Mouse (Mus musculus) limb, embryonic 11.5 days (tissue): ENCODE measurements around the gene Jmjd8. TPM values are rescaled to one million over a fixed set of nuclear protein-coding genes. Genes with fewer than 3 reads are reported as not detected.

Experiments
- ATAC-seq: fragments of 200-750 bp; cut with Nextera tagmentation; 2 replicates; pipeline ENCODE4 v1.8.0; 2017; ENCODE audit warnings: low read depth; ENCODE audit not compliant: insufficient number of reproducible peaks, low FRiP score, low TSS enrichment
- DNase-seq: peaks from one replicate; pipeline ENCODE4 v3.0.0-alpha.2; 2015; ENCODE audit warnings: low spot score
- H3K27ac ChIP-seq: fragments of 300-500 bp; sonication (generic); replicated peaks from 2 replicates; pipeline ENCODE4 v1.5.1; 2014; ENCODE audit warnings: low read depth, mild to moderate bottlenecking, low read length
- H3K27me3 ChIP-seq: fragments of 300-500 bp; sonication (generic); 2 replicates; pipeline ENCODE4 v1.6.1; 2014; ENCODE audit warnings: mild to moderate bottlenecking, low read length, mixed read lengths; ENCODE audit not compliant: control insufficient read depth, insufficient read depth
- H3K36me3 ChIP-seq: fragments of 300-500 bp; sonication (generic); 2 replicates; pipeline ENCODE4 v1.6.1; 2014; ENCODE audit warnings: mild to moderate bottlenecking, low read length, moderate library complexity, mixed read lengths; ENCODE audit not compliant: control insufficient read depth, insufficient read depth
- H3K4me1 ChIP-seq: fragments of 300-500 bp; sonication (generic); 2 replicates; pipeline ENCODE4 v1.6.1; 2014; ENCODE audit warnings: low read length, mixed read lengths; ENCODE audit not compliant: control insufficient read depth, insufficient read depth
- H3K4me2 ChIP-seq: fragments of 300-500 bp; sonication (generic); 2 replicates; pipeline ENCODE4 v1.6.1; 2014; ENCODE audit warnings: low read depth, mild to moderate bottlenecking, moderate library complexity; ENCODE audit not compliant: severe bottlenecking
- H3K4me3 ChIP-seq: fragments of 300-500 bp; sonication (generic); 2 replicates; pipeline ENCODE4 v1.5.1; 2014; ENCODE audit warnings: low read depth, low read length
- H3K9ac ChIP-seq: fragments of 300-500 bp; sonication (generic); 2 replicates; pipeline ENCODE4 v1.6.1; 2014; ENCODE audit warnings: mild to moderate bottlenecking, low read length
- H3K9me3 ChIP-seq: fragments of 300-500 bp; sonication (generic); 2 replicates; pipeline ENCODE4 v1.6.1; 2016; ENCODE audit warnings: low read length; ENCODE audit not compliant: control insufficient read depth
- WGBS: fragments of 180-500 bp; shearing (Covaris S2); extraction: QIAGEN DNeasy Blood & Tissue Kit; methylation state at CpG from one replicate; pipeline ENCODE4 v1.1.7; 2014; 5-methylcytosine and 5-hydroxymethylcytosine counted together
- polyA plus RNA-seq: library from polyadenylated mRNA; unstranded; fragments of >200 nt; fragmentation: Nextera tagmentation; extraction: Ambion mirVana; gene quantifications from 2 replicates; pipeline ENCODE4 v1.2.1, GENCODE M21; 2014

The Jmjd8 gene
- polyA plus RNA-seq = 45.5 and 55.0 TPM in 2 replicates

DNA sequence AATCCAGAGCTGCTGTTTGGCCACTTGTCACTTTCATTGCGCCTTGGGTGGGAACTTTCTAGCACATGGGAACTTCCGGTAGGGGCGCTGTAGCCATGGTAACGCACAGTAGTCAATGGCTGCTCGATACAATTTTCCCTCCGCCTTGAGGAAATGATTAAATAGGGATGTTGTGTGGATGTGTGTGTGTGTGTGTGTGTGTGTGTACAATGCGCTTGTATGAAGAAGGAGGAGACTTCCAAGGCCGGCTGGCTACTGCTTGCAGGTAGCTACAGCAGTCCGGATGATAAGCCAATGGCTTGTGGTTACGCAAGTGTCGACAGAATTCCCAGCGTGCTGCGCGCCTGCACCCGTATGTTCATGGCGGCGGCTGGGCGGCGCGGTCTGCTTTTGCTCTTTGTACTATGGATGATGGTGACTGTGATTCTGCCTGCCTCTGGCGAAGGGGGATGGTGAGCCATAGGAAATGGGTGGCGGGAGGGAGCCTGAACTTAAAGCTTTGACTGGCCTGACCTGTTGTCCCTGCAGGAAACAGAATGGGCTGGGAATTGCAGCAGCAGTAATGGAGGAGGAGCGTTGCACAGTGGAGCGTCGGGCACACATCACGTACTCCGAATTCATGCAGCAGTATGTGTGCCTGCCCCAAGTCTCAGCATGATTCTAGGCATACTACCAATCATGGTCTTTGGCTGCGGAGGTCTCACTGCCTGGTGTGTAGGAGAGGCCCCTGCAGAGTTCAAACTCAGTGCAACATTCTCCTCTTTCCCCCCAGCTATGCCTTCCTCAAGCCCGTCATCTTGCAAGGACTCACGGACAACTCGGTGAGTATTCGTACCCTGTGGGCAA, at the start of gene Jmjd8:
TSS of gene Jmjd8 (plus strand) at position 156 of the 846 bp plus-strand sequence.
- Histone ChIP-seq H3K4me1 (peaks cover 36% of the 10 kb centered on the region), H3K27me3 (no peaks in the 10 kb centered on the region), H3K9ac (peak within 1 kb of the TSS; percentile 71), H3K4me2 (peak within 1 kb of the TSS; percentile 85), H3K36me3 (peaks cover 17% of the 10 kb centered on the region), H3K9me3 (no peaks in the 10 kb centered on the region), H3K27ac (peak within 1 kb of the TSS; percentile 63), H3K4me3 (peak within 1 kb of the TSS; percentile 48)
- WGBS = 1% methylated on average over 32 of the region's 32 CpGs
- DNase-seq (peak; percentile 86), ATAC-seq (peak; percentile 27; the same call in 1 of the 2 replicates)

DNA sequence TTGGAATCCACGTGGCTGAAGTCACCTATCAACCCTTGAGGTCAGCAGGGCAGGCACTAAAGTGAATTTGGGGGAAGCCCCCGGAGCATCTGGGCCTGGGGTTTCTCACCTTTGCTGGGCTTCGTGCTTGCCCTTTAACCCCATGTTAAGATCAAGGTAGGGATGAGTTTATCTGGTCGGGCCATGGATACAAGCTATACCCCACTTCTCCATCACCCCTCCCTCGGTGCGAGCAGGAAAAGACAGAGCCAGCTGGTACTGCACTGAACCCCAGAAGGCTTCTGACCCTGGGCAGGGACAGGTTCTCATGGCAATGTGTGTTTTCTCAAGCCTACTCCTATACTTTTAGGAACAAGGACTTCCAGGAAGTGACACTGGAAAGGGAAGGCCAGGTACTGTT, 47.3 kb upstream of the Jmjd8 start:
- no peak overlapping the region for H3K4me3 ChIP-seq
- no peaks in the 10 kb centered on the region for H3K9me3 ChIP-seq
- H3K27me3 ChIP-seq = no peaks in the 10 kb centered on the region
- peaks cover 20% of the 10 kb centered on the region for H3K36me3 ChIP-seq
- DNase-seq (no peak), ATAC-seq (no peak)
- WGBS = 73% methylated on average over 6 of the region's 6 CpGs
- H3K27ac ChIP-seq = no peak overlapping the region
- H3K9ac ChIP-seq = no peak overlapping the region
- H3K4me1 ChIP-seq = peaks cover 22% of the 10 kb centered on the region
- no peak overlapping the region for H3K4me2 ChIP-seq

DNA sequence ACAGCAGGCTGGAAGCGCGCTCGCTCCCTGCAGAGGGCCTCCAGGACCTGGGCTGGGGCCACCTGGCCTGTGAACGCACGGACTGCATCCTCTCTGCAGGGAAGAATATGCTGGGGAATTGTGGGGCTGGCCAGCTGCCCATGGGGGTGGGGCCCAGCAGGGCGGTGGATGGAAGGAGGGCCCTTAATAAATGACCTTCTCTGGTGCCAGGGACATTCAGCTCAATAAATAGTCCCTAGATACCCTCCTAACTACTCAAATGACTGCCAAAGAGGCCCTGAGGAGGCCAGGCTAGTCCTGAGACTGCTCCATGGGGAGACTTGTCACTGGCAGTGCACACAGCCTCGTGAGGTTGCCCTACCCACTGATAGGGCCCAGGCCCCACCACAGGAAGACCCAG, 45.6 kb upstream of the Jmjd8 start:
- Histone ChIP-seq H3K9me3 (no peaks in the 10 kb centered on the region), H3K27ac (no peak overlapping the region), H3K4me2 (no peak overlapping the region), H3K27me3 (no peaks in the 10 kb centered on the region), H3K36me3 (peaks cover 26% of the 10 kb centered on the region), H3K9ac (peak overlapping the region; percentile 17; the same call in 1 of the 2 replicates), H3K4me1 (peaks cover 22% of the 10 kb centered on the region), H3K4me3 (no peak overlapping the region)
- 86% methylated on average over 7 of the region's 7 CpGs for WGBS
- DNase-seq = no peak
- no peak for ATAC-seq

DNA sequence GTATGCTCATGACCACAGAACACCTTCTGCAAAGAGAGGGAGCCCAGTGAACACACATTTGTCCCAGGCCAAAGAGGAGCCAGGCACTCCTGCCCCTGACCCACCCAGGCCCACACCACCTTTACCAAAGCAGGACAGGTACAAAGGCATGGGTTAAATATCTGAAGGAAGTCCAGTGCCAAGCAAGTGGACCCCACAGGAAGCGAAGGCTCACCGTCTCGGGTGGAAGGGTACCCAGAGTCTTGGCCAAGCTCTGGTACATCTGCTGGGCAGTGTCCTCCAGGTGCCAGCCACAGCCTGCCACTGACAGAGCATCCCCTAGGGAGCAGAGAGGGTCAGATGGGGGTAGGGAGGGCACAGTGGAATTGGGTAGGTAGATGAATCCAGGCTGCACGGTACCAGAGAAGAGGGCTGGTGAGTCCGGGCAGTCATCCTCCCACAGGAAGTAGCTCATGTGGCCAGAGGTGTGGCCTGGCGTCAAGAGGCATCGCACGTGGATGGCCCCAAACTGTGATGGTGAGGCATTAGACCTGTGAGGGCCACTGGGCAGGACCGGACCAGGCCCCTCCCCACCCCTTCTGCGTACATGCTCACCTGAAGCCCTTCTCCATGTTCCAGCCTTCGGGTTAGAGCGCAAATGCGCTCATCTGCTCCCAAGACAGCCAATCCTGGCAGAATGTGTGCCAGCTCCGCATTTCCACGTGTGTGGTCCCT, 44.6 kb upstream of the Jmjd8 start:
- ATAC-seq (no peak; the same call in 1 of the 2 replicates), DNase-seq (no peak)
- peaks cover 22% of the 10 kb centered on the region for H3K4me1 ChIP-seq
- H3K36me3 ChIP-seq = peaks cover 29% of the 10 kb centered on the region
- no peaks in the 10 kb centered on the region for H3K27me3 ChIP-seq
- no peaks in the 10 kb centered on the region for H3K9me3 ChIP-seq
- H3K4me3 ChIP-seq = peak overlapping the region; percentile 76
- peak overlapping the region; percentile 64 for H3K9ac ChIP-seq
- H3K27ac ChIP-seq = peak overlapping the region; percentile 30; the same call in 1 of the 2 replicates
- H3K4me2 ChIP-seq = peak overlapping the region; percentile 85
- 82% methylated on average over 15 of the region's 15 CpGs for WGBS

DNA sequence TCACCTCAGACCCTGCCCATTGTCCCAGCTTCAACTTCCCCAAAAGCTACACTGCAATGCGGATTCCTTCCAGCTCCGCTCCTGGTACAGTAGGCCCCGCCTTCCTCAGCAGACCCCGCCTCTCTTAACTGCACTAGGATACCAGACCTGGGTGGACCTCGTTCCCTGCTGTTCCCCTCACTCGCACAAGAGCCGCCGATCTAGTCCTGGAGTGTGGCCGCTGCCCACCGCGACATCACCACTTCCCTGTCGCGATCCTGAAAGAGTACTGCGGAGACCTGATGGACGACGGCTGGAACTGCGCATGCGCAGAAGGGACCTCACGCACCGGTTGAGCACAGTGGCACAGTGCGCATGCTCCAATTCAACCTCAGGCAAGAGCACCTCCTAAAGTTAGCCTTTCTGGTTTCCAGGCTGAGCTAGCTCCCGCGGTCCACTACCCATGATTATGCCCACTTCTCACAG, 43.4 kb upstream of the Jmjd8 start, which contains the start of gene Haghl:
TSS of gene Haghl (minus strand) at position 393 of the 465 bp plus-strand sequence.
- H3K36me3 ChIP-seq = peaks cover 32% of the 10 kb centered on the region
- H3K9me3 ChIP-seq = no peaks in the 10 kb centered on the region
- DNase-seq (peak; percentile 99), ATAC-seq (peak; percentile 76)
- H3K4me2 ChIP-seq = peak within 1 kb of the TSS; percentile 85
- peak within 1 kb of the TSS; percentile 64 for H3K9ac ChIP-seq
- no peaks in the 10 kb centered on the region for H3K27me3 ChIP-seq
- H3K4me3 ChIP-seq = peak within 1 kb of the TSS; percentile 76
- WGBS = under 1% methylated on average over 23 of the region's 23 CpGs
- peaks cover 22% of the 10 kb centered on the region for H3K4me1 ChIP-seq
- peak within 1 kb of the TSS; percentile 87 for H3K27ac ChIP-seq

DNA sequence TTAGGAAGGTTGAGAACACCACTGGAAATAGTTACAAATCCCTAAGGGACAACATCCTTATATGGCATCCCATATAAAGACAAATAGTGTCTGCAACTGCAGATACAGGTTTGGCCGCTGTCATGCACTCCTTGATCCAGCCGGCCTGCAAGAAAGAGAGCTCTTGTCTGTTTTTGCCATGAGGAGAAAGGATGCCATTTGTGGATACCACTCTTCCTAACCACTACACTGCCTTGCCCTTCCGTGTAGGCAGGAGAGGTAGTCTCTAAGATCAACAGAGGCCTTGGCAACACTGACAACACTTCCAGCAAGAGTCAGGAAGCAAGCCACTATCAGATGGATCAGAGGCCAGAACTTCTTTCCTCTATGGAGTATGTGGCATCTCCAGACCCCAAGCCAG, 42.4 kb upstream of the Jmjd8 start, which contains the start of gene Ccdc78:
TSS of gene Ccdc78 (plus strand) at position 301 of the 400 bp plus-strand sequence.
- ATAC-seq = no peak
- Histone ChIP-seq H3K36me3 (peaks cover 29% of the 10 kb centered on the region), H3K4me3 (peak within 1 kb of the TSS; percentile 76), H3K27ac (peak within 1 kb of the TSS; percentile 87), H3K27me3 (no peaks in the 10 kb centered on the region), H3K4me1 (peaks cover 24% of the 10 kb centered on the region), H3K4me2 (peak within 1 kb of the TSS; percentile 85), H3K9ac (peak within 1 kb of the TSS; percentile 64), H3K9me3 (no peaks in the 10 kb centered on the region)
- no peak for DNase-seq
- WGBS = 86% methylated on average over 3 of the region's 3 CpGs

DNA sequence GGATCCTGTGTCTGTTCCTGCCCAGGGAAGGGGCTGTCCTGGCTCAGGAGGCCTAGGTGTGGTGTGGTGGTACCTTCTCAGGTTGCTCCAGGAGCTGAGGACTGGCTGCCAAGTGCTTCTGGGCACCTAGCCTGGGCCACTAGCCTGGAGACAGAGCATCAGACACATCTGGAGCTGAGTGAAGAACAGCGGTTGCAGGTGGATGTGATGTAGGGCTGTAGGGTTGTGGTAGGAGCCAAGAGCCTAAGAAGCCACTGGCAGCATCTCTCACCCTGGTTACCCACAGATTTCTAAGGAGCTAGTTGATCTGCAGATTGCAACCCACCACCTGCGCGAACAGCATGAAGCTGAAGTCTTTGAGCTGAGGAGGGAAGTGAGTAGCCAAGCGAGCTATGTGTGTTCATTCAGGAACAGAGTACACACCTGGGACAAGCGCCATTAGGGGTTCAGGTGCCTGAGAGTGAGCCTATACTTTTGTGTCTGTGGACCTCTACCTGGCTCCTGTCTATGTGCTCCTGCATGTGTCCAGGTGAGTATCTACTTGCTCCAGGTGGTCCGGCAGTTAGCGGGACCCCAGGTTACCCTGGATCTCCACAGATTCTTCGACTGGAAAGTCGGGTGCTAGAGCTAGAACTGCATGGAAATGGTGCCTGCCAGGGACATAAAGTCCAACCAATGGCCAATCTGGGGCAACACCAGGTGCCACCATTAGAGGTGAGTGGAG, 41.7 kb upstream of the Jmjd8 start:
- Histone ChIP-seq H3K4me1 (peaks cover 27% of the 10 kb centered on the region), H3K9ac (no peak overlapping the region), H3K36me3 (peaks cover 27% of the 10 kb centered on the region), H3K4me2 (no peak overlapping the region; the same call in 1 of the 2 replicates), H3K4me3 (no peak overlapping the region), H3K27ac (no peak overlapping the region), H3K9me3 (no peaks in the 10 kb centered on the region), H3K27me3 (no peaks in the 10 kb centered on the region)
- ATAC-seq (no peak), DNase-seq (no peak)
- 92% methylated on average over 9 of the region's 9 CpGs for WGBS
